Mouse (Mus musculus): ENCODE measurements around the gene Itgb2. TPM values are rescaled to one million over a fixed set of nuclear protein-coding genes. Genes with fewer than 3 reads are reported as not detected.

The Itgb2 gene
- polyA plus RNA-seq (2017; shearing (Covaris generic)): 547 TPM

GRCm38 (mm10) chr10:77530140-77530539, at the start of gene Itgb2:
Itgb2 (plus strand) TSS chr10:77530252.

GRCm38 (mm10) chr10:77515385-77516348, 14.4 kb upstream of the Itgb2 start, which contains the start of gene Fam207a:
Fam207a (minus strand) TSS chr10:77515785.

GRCm38 (mm10) chr10:77581408-77582284, 51.6 kb downstream of the Itgb2 start, which contains the start of gene Pttg1ip:
Pttg1ip (plus strand) TSS chr10:77581720.

GRCm38 (mm10) chr10:77605908-77606826, 76.1 kb downstream of the Itgb2 start, which contains the start of the genes Sumo3 and Gm49325:
Sumo3 (plus strand) TSS chr10:77606097.
Gm49325 (plus strand) TSS chr10:77606197.

Other genes with a start within 250 kb of the Itgb2 start
- 2.9 TPM for gene Adarb1, start 112.0 kb upstream of the Itgb2 start, polyA plus RNA-seq (2017; shearing (Covaris generic))
- 23.3 TPM for gene Fam207a, start 14.5 kb upstream of the Itgb2 start, polyA plus RNA-seq (2017; shearing (Covaris generic))
- gene Pttg1ip, start 51.5 kb downstream of the Itgb2 start, polyA plus RNA-seq (2017; shearing (Covaris generic)): 86.6 TPM
- 103 TPM for gene Sumo3, start 75.8 kb downstream of the Itgb2 start, polyA plus RNA-seq (2017; shearing (Covaris generic))
- gene Gm49325, start 75.9 kb downstream of the Itgb2 start, polyA plus RNA-seq (2017; shearing (Covaris generic)): not detected
- gene Ube2g2, start 92.0 kb downstream of the Itgb2 start, polyA plus RNA-seq (2017; shearing (Covaris generic)): 54.5 TPM
- gene Tspear, start 156.3 kb downstream of the Itgb2 start, polyA plus RNA-seq (2017; shearing (Covaris generic)): 0.70 TPM
- not detected for gene Gm19402, start 160.5 kb downstream of the Itgb2 start, polyA plus RNA-seq (2017; shearing (Covaris generic))
- not detected for gene Gm9508, start 167.0 kb downstream of the Itgb2 start, polyA plus RNA-seq (2017; shearing (Covaris generic))
- gene Gm10272, start 176.4 kb downstream of the Itgb2 start, polyA plus RNA-seq (2017; shearing (Covaris generic)): not detected
- not detected for gene Gm10024, start 181.2 kb downstream of the Itgb2 start, polyA plus RNA-seq (2017; shearing (Covaris generic))
- gene Gm10142, start 185.6 kb downstream of the Itgb2 start, polyA plus RNA-seq (2017; shearing (Covaris generic)): not detected
- gene Krtap12-1, start 190.3 kb downstream of the Itgb2 start, polyA plus RNA-seq (2017; shearing (Covaris generic)): not detected
- not detected for gene Gm10100, start 196.2 kb downstream of the Itgb2 start, polyA plus RNA-seq (2017; shearing (Covaris generic))
- gene Gm18596, start 212.4 kb downstream of the Itgb2 start, polyA plus RNA-seq (2017; shearing (Covaris generic)): not detected
- gene Gm9736, start 221.1 kb downstream of the Itgb2 start, polyA plus RNA-seq (2017; shearing (Covaris generic)): not detected
- not detected for gene Gm3233, start 229.4 kb downstream of the Itgb2 start, polyA plus RNA-seq (2017; shearing (Covaris generic))
- gene Gm3238, start 241.1 kb downstream of the Itgb2 start, polyA plus RNA-seq (2017; shearing (Covaris generic)): not detected
- gene Gm7138, start 246.7 kb downstream of the Itgb2 start, polyA plus RNA-seq (2017; shearing (Covaris generic)): not detected

All from effector memory CD4-positive, alpha-beta T cell, adult 5 months (primary cell).